Mouse (Mus musculus) liver, embryonic 18 days (tissue): ENCODE results near the gene Tnfsf8. TPM values are rescaled to one million over a fixed set of nuclear protein-coding genes. Genes with fewer than 3 reads are reported as not detected.

Experiments
- polyA plus RNA-seq: library from polyadenylated mRNA; depleted of rRNA; stranded (reverse); fragments of >200 nt; gene quantifications from 2 replicates; pipeline ENCODE4 v1.2.3, GENCODE M21; 2012; rRNA removed

Tnfsf8 gene
- 0.02 TPM in 2 replicates for polyA plus RNA-seq

GRCm38 (mm10) chr4:63860688-63861540 lies at the start of gene Tnfsf8:
Gene Tnfsf8, minus strand, starts transcription at chr4:63861347.

Other genes with a start within 250 kb of the Tnfsf8 start
- not detected in 2 replicates for gene Tex48, start 238.9 kb downstream of the Tnfsf8 start, polyA plus RNA-seq
- not detected in 2 replicates for gene Gm11214, start 198.0 kb downstream of the Tnfsf8 start, polyA plus RNA-seq
- 0.01 TPM in 2 replicates for gene Tnfsf15, start 116.2 kb downstream of the Tnfsf8 start, polyA plus RNA-seq
- 2.1 and 2.8 TPM in 2 replicates for gene Tnc, start 185.7 kb upstream of the Tnfsf8 start, polyA plus RNA-seq